Mouse (Mus musculus) bone marrow macrophage, adult 2 months (primary cell): Measurements from ENCODE around the gene Pepd.

Experiments
- CTCF ChIP-seq: IDR thresholded peaks from 2 replicates; pipeline ENCODE4 v1.5.1; 2012; ENCODE audit warnings: low read depth, mild to moderate bottlenecking, low read length, moderate library complexity
- POLR2A ChIP-seq: IDR thresholded peaks from 2 replicates; pipeline ENCODE4 v1.6.1; 2012; ENCODE audit warnings: mild to moderate bottlenecking, low read depth, low read length, borderline replicate concordance

- TF ChIP-seq CTCF: no peak
- no peak for TF ChIP-seq POLR2A
Measured at GRCm38 (mm10) chr7:34963889-34964645, 51.9 kb downstream of the Pepd start.
